Mouse (Mus musculus): Measurements from ENCODE around the gene Hmg20b.

Hmg20b gene

GRCm38 (mm10) chr10:81350351-81351063 lies at the start of gene Hmg20b:
Hmg20b (minus strand) TSS chr10:81350480.
- DNase-seq (ENCODE audit: low read depth in 2 of 2, low spot score in 2 of 2), result peak; percentile 96 to 98

GRCm38 (mm10) chr10:81399798-81400308 lies 49.6 kb upstream of the Hmg20b start:
- DNase-seq (ENCODE audit: low read depth in 2 of 2, low spot score in 2 of 2), result no peak

- DNase-seq (ENCODE audit: low read depth in 2 of 2, low spot score in 2 of 2), result no peak
Observed at GRCm38 (mm10) chr10:81399296-81399695, 49.0 kb upstream of the Hmg20b start.

DNA sequence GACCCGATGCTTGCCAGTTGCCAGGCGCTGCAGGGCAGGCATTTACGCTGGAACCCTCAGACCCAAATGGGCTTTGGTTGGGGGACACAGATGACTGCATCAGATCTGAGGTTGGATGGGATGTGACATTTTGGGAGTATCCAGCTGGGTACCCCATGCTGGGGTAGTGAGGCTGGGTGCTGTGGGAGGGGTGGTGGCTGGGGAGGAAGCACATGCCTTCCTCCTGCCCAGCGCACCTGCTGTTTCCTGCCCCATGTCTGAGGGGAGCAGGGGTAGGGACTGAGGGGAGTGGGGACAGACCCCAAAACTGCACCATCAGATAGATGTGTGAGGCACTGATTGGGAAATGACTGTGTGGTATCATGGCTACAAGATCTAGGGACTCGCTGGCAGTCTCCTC lies 46.5 kb upstream of the Hmg20b start:
- DNase-seq (ENCODE audit: low read depth in 2 of 2, low spot score in 2 of 2), result no peak

- no peak for DNase-seq (ENCODE audit: low read depth in 2 of 2, low spot score in 2 of 2)
Observed at GRCm38 (mm10) chr10:81395865-81396264, 45.6 kb upstream of the Hmg20b start.

DNA sequence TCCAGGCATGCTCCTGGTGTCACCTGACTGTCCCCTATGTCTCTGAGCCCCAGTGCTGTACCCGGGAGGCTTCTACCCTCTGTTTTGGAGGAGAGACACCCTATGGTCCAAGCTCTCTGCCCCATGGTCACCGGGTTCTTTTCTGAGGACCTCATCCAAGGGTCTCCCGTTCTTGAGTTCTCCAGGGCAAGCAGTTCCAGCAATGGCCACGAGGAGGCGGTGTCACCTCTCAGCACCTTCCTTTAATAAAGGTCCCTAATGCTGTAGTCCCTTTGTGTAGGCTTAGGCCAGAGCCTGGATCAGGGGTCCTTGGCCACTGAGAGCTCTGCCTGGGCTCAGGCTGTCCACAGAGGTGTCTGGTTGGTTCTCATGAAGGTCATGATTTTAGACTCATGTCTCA lies 44.8 kb upstream of the Hmg20b start:
- peak; percentile 64 to 74 for DNase-seq (ENCODE audit: low read depth in 2 of 2, low spot score in 2 of 2)

GRCm38 (mm10) chr10:81393456-81394063 lies 43.3 kb upstream of the Hmg20b start:
- no peak for DNase-seq (ENCODE audit: low read depth in 2 of 2, low spot score in 2 of 2)

DNA sequence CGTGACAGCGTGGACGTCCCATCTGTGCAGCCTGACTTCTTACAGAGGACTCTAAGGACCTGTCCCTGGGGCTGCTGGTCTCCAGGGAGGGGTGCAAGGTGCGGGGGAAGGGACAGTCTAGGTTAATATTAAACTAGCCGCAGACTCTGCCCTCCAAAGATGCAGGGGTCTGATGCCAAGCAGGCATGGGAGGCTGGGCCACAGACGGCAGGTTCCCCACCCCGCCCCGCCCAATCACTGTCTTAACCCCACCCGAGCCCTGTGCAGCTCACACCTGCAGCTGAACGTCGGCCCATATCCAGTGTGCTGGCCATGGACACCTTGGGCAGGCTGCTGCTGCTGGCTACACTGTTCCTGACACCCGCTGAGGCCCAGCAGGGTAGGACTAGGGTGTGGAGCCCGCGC lies 42.5 kb upstream of the Hmg20b start, which contains the start of gene Smim24:
Gene Smim24, plus strand, starts transcription at position 271 of the 405 bp plus-strand sequence.
- no peak for DNase-seq (ENCODE audit: low read depth in 2 of 2, low spot score in 2 of 2)

- DNase-seq (ENCODE audit: low read depth in 2 of 2, low spot score in 2 of 2), result no peak
Observed at GRCm38 (mm10) chr10:81392270-81392669, 42.0 kb upstream of the Hmg20b start.

DNA sequence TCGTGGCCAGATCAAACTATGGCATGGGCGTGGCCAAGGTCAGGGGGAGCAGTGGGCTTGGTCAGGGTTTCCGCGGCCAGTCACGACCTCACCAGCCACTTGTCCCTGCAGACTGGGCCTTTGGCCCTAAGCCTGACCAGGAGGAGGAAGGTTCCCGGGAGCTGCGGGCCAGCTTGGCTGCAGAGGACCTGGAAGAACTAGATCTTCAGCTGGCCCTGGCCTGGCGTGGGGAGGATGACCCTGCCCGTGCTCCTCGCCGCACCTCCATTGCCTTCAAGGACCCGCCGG lies 40.3 kb upstream of the Hmg20b start:
- no peak for DNase-seq (ENCODE audit: low read depth in 2 of 2, low spot score in 2 of 2)

DNA sequence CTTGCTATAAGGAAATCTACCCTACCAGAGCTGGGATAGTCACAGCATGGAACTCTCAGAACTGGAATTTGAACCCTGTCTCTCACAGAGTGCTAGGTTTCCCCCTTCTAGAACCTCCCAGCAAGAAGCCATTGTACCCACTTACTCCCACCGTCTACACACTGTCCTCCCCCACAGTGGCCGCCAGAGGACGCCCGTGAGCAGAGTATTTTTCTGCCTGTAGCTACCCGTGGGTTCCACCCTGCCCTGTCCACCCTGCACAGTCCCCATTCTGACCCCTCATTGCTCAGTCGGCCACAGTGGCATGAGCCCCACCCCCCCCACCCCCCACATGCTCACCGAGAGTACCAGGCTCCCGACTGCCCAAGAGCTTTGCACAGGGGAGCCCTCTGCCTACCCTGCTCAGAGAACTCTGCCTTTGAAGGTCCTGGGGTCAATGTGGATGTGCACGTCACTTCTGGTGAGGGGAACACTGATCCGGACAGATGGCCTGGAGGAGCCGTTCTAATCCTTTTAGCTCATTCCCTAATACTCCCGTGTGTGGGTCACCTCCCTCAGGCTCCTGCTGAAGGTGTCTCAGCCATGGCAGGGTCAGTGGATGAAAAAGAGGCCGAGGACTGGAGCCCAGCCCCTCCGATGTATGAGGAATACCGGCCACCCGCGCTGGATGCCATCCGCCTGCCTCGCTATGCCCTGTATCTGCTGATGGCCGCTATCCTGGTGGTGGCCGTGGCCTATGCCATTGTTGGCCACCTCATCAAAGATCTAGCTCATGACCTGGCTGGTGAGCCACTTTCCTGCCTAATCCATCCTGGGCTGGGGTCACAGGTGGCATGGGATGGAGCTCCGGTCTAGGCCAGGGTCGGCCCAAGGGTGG lies 39.8 kb upstream of the Hmg20b start:
- peak; percentile 62 to 77 for DNase-seq (ENCODE audit: low read depth in 2 of 2, low spot score in 2 of 2)

DNA sequence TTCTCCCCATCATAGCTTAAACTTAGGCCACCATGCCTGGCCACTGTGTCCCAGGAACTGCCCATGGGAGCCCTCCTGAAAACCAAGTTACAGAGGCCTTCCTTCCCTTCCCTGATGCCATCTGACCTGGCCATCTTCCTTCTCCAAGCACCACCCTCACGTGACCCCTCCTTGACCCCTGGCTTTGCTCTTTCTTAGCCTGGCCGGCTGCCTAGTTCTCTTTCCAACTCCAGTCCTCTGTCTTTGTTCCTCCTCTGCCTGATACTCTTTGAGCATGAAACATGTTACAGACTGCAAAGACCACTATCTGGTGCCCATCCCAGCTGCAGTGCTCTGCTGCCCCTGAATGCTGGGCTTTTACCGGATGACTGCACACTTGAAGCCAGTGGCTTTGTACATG lies 39.1 kb upstream of the Hmg20b start:
- no peak for DNase-seq (ENCODE audit: low read depth in 2 of 2, low spot score in 2 of 2)

GRCm38 (mm10) chr10:81388505-81389055 lies 38.3 kb upstream of the Hmg20b start, which contains the start of gene Gm48552:
Gm48552 (plus strand) TSS chr10:81389005.
- DNase-seq (ENCODE audit: low read depth in 2 of 2, low spot score in 2 of 2), result no peak

- no peak for DNase-seq (ENCODE audit: low read depth in 2 of 2, low spot score in 2 of 2)
Observed at GRCm38 (mm10) chr10:81387716-81388115, 37.4 kb upstream of the Hmg20b start.

- DNase-seq (ENCODE audit: low read depth in 2 of 2, low spot score in 2 of 2), result no peak
Observed at GRCm38 (mm10) chr10:81385603-81386306, 35.5 kb upstream of the Hmg20b start.

DNA sequence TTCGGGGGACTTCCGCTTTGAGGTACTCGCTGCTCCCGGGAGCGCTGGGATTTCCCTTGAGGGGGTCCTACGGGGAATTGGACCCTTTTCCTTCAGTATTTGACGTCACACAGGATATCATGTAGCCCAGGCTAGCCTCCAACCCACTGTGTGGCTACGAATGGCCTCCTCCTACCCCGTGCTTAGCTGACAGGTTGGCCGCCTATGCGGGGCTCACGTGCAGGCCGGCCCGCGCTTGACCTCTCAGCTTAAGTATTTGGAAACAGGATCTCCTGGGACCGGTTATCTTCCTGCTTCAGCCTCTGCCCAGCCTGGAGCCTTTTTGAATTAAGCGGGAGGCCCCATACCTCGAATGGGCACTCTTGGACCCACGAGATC lies 34.3 kb upstream of the Hmg20b start:
- DNase-seq (ENCODE audit: low read depth in 2 of 2, low spot score in 2 of 2), result no peak

GRCm38 (mm10) chr10:81383802-81384604 lies 33.7 kb upstream of the Hmg20b start, which contains the start of the genes Dohh and Gm48551:
Dohh (plus strand) TSS chr10:81384428.
Gm48551 (plus strand) TSS chr10:81384466.
- peak; percentile 92 to 97 for DNase-seq (ENCODE audit: low read depth in 2 of 2, low spot score in 2 of 2)

GRCm38 (mm10) chr10:81382039-81382438 lies 31.8 kb upstream of the Hmg20b start:
- DNase-seq (ENCODE audit: low read depth in 2 of 2, low spot score in 2 of 2), result no peak

GRCm38 (mm10) chr10:81379809-81380378 lies 29.6 kb upstream of the Hmg20b start:
- DNase-seq (ENCODE audit: low read depth in 2 of 2, low spot score in 2 of 2), result no peak

DNA sequence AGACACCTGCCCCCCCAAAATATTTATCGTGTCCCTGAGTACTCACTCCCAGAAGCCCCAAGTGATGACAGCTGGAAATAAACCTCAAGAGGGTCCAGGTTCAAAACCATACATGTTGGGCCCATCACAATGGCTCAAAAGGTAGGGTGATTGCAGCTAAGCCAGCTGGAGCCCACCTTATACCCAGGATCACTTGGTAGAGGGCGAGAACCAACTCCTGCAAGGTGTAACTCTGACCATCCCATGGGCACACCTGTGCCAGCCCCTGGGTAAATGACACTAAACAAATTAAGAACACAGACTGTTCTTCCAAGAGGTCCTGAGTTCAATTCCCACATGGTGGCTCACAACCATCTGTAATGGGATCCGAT lies 28.9 kb upstream of the Hmg20b start:
- DNase-seq (ENCODE audit: low read depth in 2 of 2, low spot score in 2 of 2), result no peak

All from CD8-positive naive resting alpha-beta T cell, adult 2 months (primary cell).